Mouse (Mus musculus) liver, postnatal 0 days (tissue): Measurements from ENCODE around the gene Ascl5.

Experiments
- CTCF ChIP-seq: sonication (generic); IDR thresholded peaks from 2 replicates; pipeline ENCODE4 v1.5.1; 2016; ENCODE audit warnings: antibody characterized with exemption, low read depth
- EP300 ChIP-seq: IDR thresholded peaks from 2 replicates; pipeline ENCODE4 v1.6.1; 2016; ENCODE audit warnings: antibody characterized with exemption, low read depth, mild to moderate bottlenecking

- TF ChIP-seq CTCF: peak; percentile 0; the same call in 1 of the 2 replicates
- no peak for TF ChIP-seq EP300
Measured at GRCm38 (mm10) chr1:136008159-136008533, 42.5 kb upstream of the Ascl5 start.
